Mouse (Mus musculus) thymus, adult 2 months (tissue): ENCODE measurements around the gene Ammecr1. TPM values are rescaled to one million over a fixed set of nuclear protein-coding genes. Genes with fewer than 3 reads are reported as not detected.

Source experiments
- DNase-seq: peaks from one replicate; pipeline ENCODE4 v3.0.0; 2021
- H3K27ac ChIP-seq: fragments of 200-500 bp; 2 replicates; pipeline ENCODE4 v1.5.1; 2012; ENCODE audit warnings: low read length, control low read depth; ENCODE audit not compliant: control insufficient read depth, insufficient read depth
- H3K27me3 ChIP-seq: fragments of 200-500 bp; 2 replicates; pipeline ENCODE4 v1.6.1; 2012; ENCODE audit warnings: mild to moderate bottlenecking, low read length, moderate library complexity, mixed read lengths; ENCODE audit not compliant: control insufficient read depth, insufficient read depth
- H3K36me3 ChIP-seq: fragments of 200-500 bp; 2 replicates; pipeline ENCODE4 v1.6.1; 2012; ENCODE audit warnings: mild to moderate bottlenecking, low read length, moderate library complexity; ENCODE audit not compliant: control insufficient read depth, insufficient read depth
- H3K4me1 ChIP-seq: fragments of 200-500 bp; replicated peaks from 2 replicates; pipeline ENCODE4 v1.6.1; 2012; ENCODE audit warnings: low read length; ENCODE audit not compliant: control insufficient read depth, insufficient read depth
- H3K4me3 ChIP-seq: fragments of 200-500 bp; 2 replicates; pipeline ENCODE4 v1.5.1; 2012; ENCODE audit warnings: mild to moderate bottlenecking, low read length, control low read depth, moderate library complexity; ENCODE audit not compliant: control insufficient read depth, insufficient read depth
- CTCF ChIP-seq: fragments of 200-500 bp; IDR thresholded peaks from 2 replicates; pipeline ENCODE4 v1.5.1; 2012; ENCODE audit warnings: mild to moderate bottlenecking, control low read depth, low read length, moderate library complexity, borderline replicate concordance; ENCODE audit not compliant: control insufficient read depth, poor library complexity, insufficient read depth; ENCODE audit errors: extremely low read depth
- POLR2A ChIP-seq: fragments of 200-500 bp; IDR thresholded peaks from 2 replicates; pipeline ENCODE4 v1.6.1; 2012; ENCODE audit warnings: mild to moderate bottlenecking, low read length, control low read depth, moderate library complexity; ENCODE audit not compliant: control insufficient read depth, poor library complexity, insufficient read depth; ENCODE audit errors: extremely low read depth
- WGBS: fragments of 180-500 bp; shearing (Covaris S2); methylation state at CpG from one replicate; pipeline ENCODE4 v1.1.7; 2018; 5-methylcytosine and 5-hydroxymethylcytosine counted together
- polyA plus RNA-seq: library from polyadenylated mRNA; depleted of rRNA; stranded (reverse); fragments of >200 nt; gene quantifications from 2 replicates; pipeline ENCODE4 v1.2.3, GENCODE M21; 2012; rRNA removed

The Ammecr1 gene
- polyA plus RNA-seq, 1 experiment, result 2.4 TPM

- TF ChIP-seq CTCF (no peak), POLR2A (no peak)
- Histone ChIP-seq H3K4me1 (no peaks in the 10 kb centered on the region; the same call in 1 of the 2 replicates), H3K27me3 (no peaks in the 10 kb centered on the region), H3K4me3 (no peak overlapping the region; the same call in 1 of the 2 replicates), H3K27ac (no peak overlapping the region), H3K36me3 (no peaks in the 10 kb centered on the region)
- WGBS, result 60% methylated on average over 6 of the region's 6 CpGs
- DNase-seq, result no peak
Observed at GRCm38 (mm10) chrX:142806126-142806525, 160.4 kb downstream of the Ammecr1 start.

- no peak overlapping the region for H3K27ac ChIP-seq
- DNase-seq, result no peak
- H3K4me3 ChIP-seq, result no peak overlapping the region
- no peaks in the 10 kb centered on the region for H3K27me3 ChIP-seq
- no peaks in the 10 kb centered on the region; the same call in 1 of the 2 replicates for H3K4me1 ChIP-seq
- no peaks in the 10 kb centered on the region for H3K36me3 ChIP-seq
- 95% methylated on average over 3 of the region's 3 CpGs for WGBS
- TF ChIP-seq POLR2A (no peak), CTCF (no peak)
Observed at GRCm38 (mm10) chrX:142804596-142804995, 161.9 kb downstream of the Ammecr1 start.

Other genes starting within 250 kb of the Ammecr1 start
- gene Rtl9, start 132.9 kb upstream of the Ammecr1 start, polyA plus RNA-seq, result 0.04 and 0.05 TPM in 2 replicates